Mouse (Mus musculus) E14TG2a.4 (cell line): ENCODE data around the gene Fcor.

Source experiments
- CTCF ChIP-seq: conservative IDR thresholded peaks from 2 replicates; pipeline ENCODE4 v1.5.1; 2014; ENCODE audit warnings: low read length
- NANOG ChIP-seq: IDR thresholded peaks from 2 replicates; pipeline ENCODE4 v1.6.1; 2014; ENCODE audit warnings: borderline replicate concordance, low read length, mixed read lengths
- POU5F1 ChIP-seq: IDR thresholded peaks from 2 replicates; pipeline ENCODE4 v1.6.1; 2014; ENCODE audit warnings: low read length, borderline replicate concordance

DNA sequence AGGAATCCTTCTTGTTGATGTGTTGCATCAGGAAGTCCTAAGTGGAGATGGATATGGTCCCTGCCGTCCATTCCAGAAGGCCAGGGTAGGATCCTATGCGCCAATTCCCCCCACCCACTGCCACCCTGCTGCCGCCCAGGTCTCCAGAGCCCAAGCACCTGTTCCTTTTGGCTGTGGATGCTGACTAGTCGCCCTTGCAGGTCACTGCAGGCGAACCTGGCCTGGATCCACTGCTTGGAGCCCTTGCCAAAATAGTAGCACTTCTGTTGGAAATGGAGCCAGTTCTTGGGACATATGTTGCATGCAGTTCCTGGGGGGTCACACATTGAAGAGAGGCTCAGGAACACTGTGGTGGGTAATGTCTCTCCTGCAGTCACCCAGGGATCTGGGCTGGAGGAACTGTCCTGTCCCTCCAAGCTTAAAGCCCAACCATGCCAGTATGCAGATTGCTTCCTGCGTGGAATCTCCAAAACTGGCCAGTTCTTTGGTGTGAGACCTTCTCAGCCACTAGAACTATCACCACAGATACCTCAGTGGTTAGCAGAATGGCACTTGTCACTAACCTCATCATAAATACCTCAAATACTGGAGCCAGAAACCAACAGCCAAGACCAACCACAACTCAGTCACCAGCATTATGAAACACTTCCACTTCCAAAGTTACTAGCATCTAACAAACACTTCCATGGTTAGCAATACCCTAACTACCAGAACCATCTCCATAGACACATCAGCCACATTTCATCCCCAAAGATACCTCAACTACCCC, 11.4 kb upstream of the Fcor start:
- TF ChIP-seq CTCF (no peak), POU5F1 (no peak), NANOG (no peak)
